Mouse (Mus musculus): ENCODE data around the gene Man1a2. TPM values are rescaled to one million over a fixed set of nuclear protein-coding genes. Genes with fewer than 3 reads are reported as not detected.

Gene Man1a2
- polyA plus RNA-seq, 1 experiment from 2014 or later, result 75.5 TPM

GRCm38 (mm10) chr3:100712140-100712539 lies 26.8 kb upstream of the Man1a2 start:
- 59% methylated on average over 7 of the region's 7 CpGs for WGBS
- Histone ChIP-seq H3K9ac (no peak overlapping the region), H3K4me2 (replicated peaks) (no peak overlapping the region), H3K27me3 (no peaks in the 10 kb centered on the region), H3K4me1 (peaks cover 10% of the 10 kb centered on the region), H3K4me3 (replicated peaks) (no peak overlapping the region), H3K9me3 (replicated peaks) (no peaks in the 10 kb centered on the region), H3K36me3 (no peaks in the 10 kb centered on the region), H3K27ac (replicated peaks) (no peak overlapping the region)
- ATAC-seq (ENCODE audit: insufficient number of reproducible peaks, low FRiP score, low TSS enrichment, low read depth), result no peak

GRCm38 (mm10) chr3:100711486-100711885 lies 26.2 kb upstream of the Man1a2 start:
- Histone ChIP-seq H3K36me3 (no peaks in the 10 kb centered on the region), H3K27ac (replicated peaks) (no peak overlapping the region), H3K27me3 (no peaks in the 10 kb centered on the region), H3K9ac (no peak overlapping the region), H3K4me3 (replicated peaks) (no peak overlapping the region), H3K4me1 (peaks cover 10% of the 10 kb centered on the region), H3K9me3 (replicated peaks) (no peaks in the 10 kb centered on the region), H3K4me2 (replicated peaks) (no peak overlapping the region)
- no peak for ATAC-seq (ENCODE audit: insufficient number of reproducible peaks, low FRiP score, low TSS enrichment, low read depth)
- WGBS, result 18% methylated on average over 4 of the region's 4 CpGs

- Histone ChIP-seq H3K9me3 (replicated peaks) (no peaks in the 10 kb centered on the region), H3K4me1 (peaks cover 25% of the 10 kb centered on the region), H3K36me3 (no peaks in the 10 kb centered on the region), H3K27ac (replicated peaks) (no peak overlapping the region), H3K4me2 (replicated peaks) (no peak overlapping the region), H3K27me3 (no peaks in the 10 kb centered on the region), H3K4me3 (replicated peaks) (no peak overlapping the region), H3K9ac (no peak overlapping the region)
- no peak for ATAC-seq (ENCODE audit: insufficient number of reproducible peaks, low FRiP score, low TSS enrichment, low read depth)
- WGBS, result 79% methylated on average over 4 of the region's 4 CpGs
These were observed 21.8 kb upstream of the Man1a2 start for GRCm38 (mm10) chr3:100707117-100707516.

DNA sequence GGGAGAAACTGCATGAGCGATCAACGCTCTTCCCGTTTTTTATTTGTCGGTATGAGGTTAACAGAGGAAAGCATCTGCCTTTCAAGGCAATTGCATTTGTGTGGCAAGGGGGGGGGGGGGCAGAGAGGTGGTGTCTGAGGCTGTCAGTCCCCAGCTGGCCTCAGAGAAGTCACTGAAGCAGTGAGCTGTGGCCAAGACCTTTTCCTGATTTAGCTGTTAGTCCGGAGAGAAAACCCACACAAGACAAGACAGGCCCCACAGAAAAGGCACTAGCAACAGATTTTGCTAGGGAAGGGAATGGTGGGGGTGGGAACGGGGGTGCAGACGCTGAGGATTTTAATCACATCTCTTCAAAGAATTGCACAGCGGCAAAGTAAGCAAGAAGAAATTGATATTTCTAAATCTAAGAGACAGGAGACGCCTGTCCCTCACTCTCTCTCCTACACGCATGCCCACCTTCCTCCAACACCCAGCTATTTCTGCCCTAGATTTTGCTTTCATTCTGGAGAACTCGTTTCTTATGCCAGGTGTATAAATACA lies 19.9 kb upstream of the Man1a2 start:
- 59% methylated on average over 11 of the region's 11 CpGs for WGBS
- no peak overlapping the region for H3K27ac ChIP-seq (replicated peaks)
- no peaks in the 10 kb centered on the region for H3K27me3 ChIP-seq
- H3K4me3 ChIP-seq (replicated peaks), result no peak overlapping the region
- no peak for ATAC-seq (ENCODE audit: insufficient number of reproducible peaks, low FRiP score, low TSS enrichment, low read depth)
- no peaks in the 10 kb centered on the region for H3K36me3 ChIP-seq
- no peak overlapping the region for H3K4me2 ChIP-seq (replicated peaks)
- H3K9me3 ChIP-seq (replicated peaks), result no peaks in the 10 kb centered on the region
- no peak overlapping the region for H3K9ac ChIP-seq
- peaks cover 15% of the 10 kb centered on the region for H3K4me1 ChIP-seq

DNA sequence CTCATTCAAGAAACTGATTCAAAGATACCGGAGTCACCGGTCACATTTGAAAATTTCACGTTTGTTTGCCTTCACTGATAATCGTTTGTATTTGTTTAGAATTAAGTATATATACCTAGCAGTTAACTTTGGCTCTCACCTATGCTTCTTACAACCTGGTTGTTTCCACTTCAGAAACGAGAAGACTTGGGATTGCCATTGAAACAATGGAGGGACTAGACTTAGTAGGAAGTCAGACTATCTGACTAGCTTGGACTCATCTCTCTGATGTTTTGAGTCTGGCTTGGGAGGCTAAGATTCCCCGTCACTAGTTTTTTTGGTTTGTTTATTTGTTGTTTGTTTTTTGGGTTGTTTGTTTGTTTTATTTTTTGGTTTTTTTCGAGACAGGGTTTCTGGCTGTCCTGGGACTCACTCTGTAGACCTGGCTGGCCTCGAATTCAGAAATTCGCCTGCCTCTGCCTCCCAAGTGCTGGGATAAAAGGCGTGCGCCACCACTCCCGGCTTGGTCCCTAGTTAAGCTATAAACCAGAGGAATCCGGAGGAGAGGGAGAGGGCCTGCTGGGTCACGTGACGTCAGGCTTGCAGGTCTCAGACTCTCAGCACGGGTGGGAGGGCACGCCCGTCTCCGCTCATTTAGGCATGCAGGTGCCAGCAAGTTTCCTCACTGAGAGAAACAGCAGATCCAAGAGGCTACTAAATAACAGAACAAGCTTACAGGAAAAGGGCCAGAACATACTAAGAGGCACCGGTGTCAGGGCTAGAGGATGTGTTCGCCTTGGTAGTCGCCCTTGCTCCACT lies 18.7 kb upstream of the Man1a2 start:
- 74% methylated on average over 22 of the region's 22 CpGs for WGBS
- Histone ChIP-seq H3K9me3 (replicated peaks) (no peaks in the 10 kb centered on the region), H3K4me2 (replicated peaks) (no peak overlapping the region), H3K9ac (no peak overlapping the region), H3K27ac (replicated peaks) (no peak overlapping the region), H3K4me3 (replicated peaks) (no peak overlapping the region), H3K36me3 (no peaks in the 10 kb centered on the region), H3K4me1 (peaks cover 15% of the 10 kb centered on the region), H3K27me3 (no peaks in the 10 kb centered on the region)
- no peak for ATAC-seq (ENCODE audit: insufficient number of reproducible peaks, low FRiP score, low TSS enrichment, low read depth)

GRCm38 (mm10) chr3:100702875-100703846 lies 17.9 kb upstream of the Man1a2 start:
- Histone ChIP-seq H3K27ac (replicated peaks) (peak overlapping the region; percentile 30), H3K9ac (no peak overlapping the region), H3K36me3 (no peaks in the 10 kb centered on the region), H3K27me3 (no peaks in the 10 kb centered on the region), H3K9me3 (replicated peaks) (no peaks in the 10 kb centered on the region), H3K4me1 (peaks cover 15% of the 10 kb centered on the region), H3K4me2 (replicated peaks) (no peak overlapping the region), H3K4me3 (replicated peaks) (no peak overlapping the region)
- ATAC-seq (ENCODE audit: insufficient number of reproducible peaks, low FRiP score, low TSS enrichment, low read depth), result no peak; the same call in 1 of the 2 replicates
- 26% methylated on average over 15 of the region's 15 CpGs for WGBS

DNA sequence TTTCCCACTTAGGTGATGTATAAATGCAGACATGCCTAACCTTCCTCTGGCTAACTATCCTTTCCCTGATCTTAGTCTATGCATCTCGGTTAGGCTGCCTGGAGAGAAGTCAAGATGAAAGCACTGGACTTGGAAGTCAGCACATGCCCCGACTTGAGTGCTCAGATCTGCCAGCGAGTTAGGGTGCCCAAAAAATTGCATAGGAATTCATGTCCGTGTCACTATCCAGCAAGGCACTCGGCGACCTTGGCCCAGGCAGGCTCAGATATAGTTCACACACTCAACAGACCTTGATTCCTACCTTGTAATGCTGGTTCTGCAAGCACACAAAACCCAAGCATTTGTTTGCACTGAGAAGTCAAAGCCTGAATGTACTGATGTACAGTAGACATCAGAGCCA lies 3.4 kb upstream of the Man1a2 start:
- Histone ChIP-seq H3K9ac (no peak overlapping the region), H3K4me1 (peaks cover 3% of the 10 kb centered on the region; the same call in 1 of the 2 replicates), H3K27me3 (no peaks in the 10 kb centered on the region), H3K27ac (replicated peaks) (no peak overlapping the region), H3K36me3 (no peaks in the 10 kb centered on the region), H3K4me3 (replicated peaks) (no peak overlapping the region), H3K9me3 (replicated peaks) (no peaks in the 10 kb centered on the region), H3K4me2 (replicated peaks) (no peak overlapping the region)
- no peak for ATAC-seq (ENCODE audit: insufficient number of reproducible peaks, low FRiP score, low TSS enrichment, low read depth)
- 63% methylated on average over 6 of the region's 6 CpGs for WGBS

- Histone ChIP-seq H3K4me3 (replicated peaks) (no peak overlapping the region), H3K4me1 (peaks cover 12% of the 10 kb centered on the region), H3K4me2 (replicated peaks) (0 out of 2 replicates have a peak overlapping the region, but pooled peaks have one; percentile 88), H3K9me3 (replicated peaks) (no peaks in the 10 kb centered on the region), H3K9ac (no peak overlapping the region), H3K36me3 (no peaks in the 10 kb centered on the region), H3K27ac (replicated peaks) (no peak overlapping the region), H3K27me3 (no peaks in the 10 kb centered on the region)
- ATAC-seq (ENCODE audit: insufficient number of reproducible peaks, low FRiP score, low TSS enrichment, low read depth), result no peak
- 86% methylated on average over 8 of the region's 8 CpGs for WGBS
These were observed 1.5 kb upstream of the Man1a2 start for GRCm38 (mm10) chr3:100686756-100687155.

GRCm38 (mm10) chr3:100685763-100686370 lies 564 bp upstream of the Man1a2 start:
- Histone ChIP-seq H3K4me3 (replicated peaks) (peak overlapping the region; percentile 89), H3K9ac (peak overlapping the region; percentile 87), H3K4me2 (replicated peaks) (peak overlapping the region; percentile 88), H3K4me1 (peaks cover 18% of the 10 kb centered on the region), H3K9me3 (replicated peaks) (no peaks in the 10 kb centered on the region), H3K27ac (replicated peaks) (peak overlapping the region; percentile 91), H3K27me3 (no peaks in the 10 kb centered on the region), H3K36me3 (no peaks in the 10 kb centered on the region)
- under 1% methylated on average over 51 of the region's 77 CpGs for WGBS
- peak; percentile 86 for ATAC-seq (ENCODE audit: insufficient number of reproducible peaks, low FRiP score, low TSS enrichment, low read depth)

DNA sequence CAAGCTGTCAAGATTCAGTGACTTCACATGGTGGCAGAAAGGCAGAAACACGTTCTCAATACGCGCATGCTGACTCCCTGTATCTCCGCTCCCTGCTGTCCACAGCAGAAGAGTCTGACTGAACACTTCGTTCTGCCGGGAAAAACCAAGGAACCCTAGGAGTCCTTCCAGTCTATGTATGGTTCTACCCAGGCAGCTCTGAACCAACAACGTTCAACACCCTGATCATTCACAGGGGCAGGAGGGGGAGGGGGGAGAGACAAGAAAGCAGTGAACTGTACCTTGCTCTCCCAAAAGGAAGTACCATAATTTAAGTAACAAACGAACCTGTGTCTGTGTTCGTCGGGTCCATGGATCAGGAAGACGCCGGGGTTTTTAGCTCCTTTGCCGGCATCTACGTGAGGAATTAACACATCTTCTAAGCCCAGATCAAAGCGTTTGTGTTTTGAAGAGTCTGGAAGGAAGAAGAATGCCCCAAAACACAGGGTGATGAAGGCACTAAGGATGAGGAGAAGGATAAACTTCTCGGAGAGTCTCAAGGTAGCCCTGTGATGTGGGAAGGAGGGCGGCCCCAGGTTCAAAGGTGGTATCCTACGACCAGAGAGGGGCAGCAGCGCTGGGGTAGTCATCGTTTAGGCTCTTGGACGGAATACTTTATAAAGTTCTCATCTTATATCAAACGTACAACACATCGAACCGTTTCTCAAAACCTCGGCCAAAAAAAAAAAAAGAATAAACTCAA lies 898 bp downstream of the Man1a2 start:
- Histone ChIP-seq H3K4me3 (replicated peaks) (peak overlapping the region; percentile 89), H3K27ac (replicated peaks) (peak overlapping the region; percentile 91; the same call in 1 of the 2 replicates), H3K36me3 (no peaks in the 10 kb centered on the region), H3K9ac (peak overlapping the region; percentile 87), H3K9me3 (replicated peaks) (no peaks in the 10 kb centered on the region), H3K4me2 (replicated peaks) (peak overlapping the region; percentile 88), H3K27me3 (no peaks in the 10 kb centered on the region), H3K4me1 (peaks cover 22% of the 10 kb centered on the region)
- WGBS, result 1% methylated on average over 25 of the region's 25 CpGs
- ATAC-seq (ENCODE audit: insufficient number of reproducible peaks, low FRiP score, low TSS enrichment, low read depth), result no peak
